16 mouse cellular contexts compared by ENCODE assay signal in genomic region chr9:53905418-53905817, GRCm38 (mm10). TPM values are rescaled to one million over a fixed set of nuclear protein-coding genes. Genes with fewer than 3 reads are reported as not detected.
A peak's percentile ranks its signal among the peaks of the same experiment; 100 is the strongest.
DNase-seq lines count a peak whose midpoint lies in the region; ATAC-seq and TF ChIP-seq lines count a peak whose summit lies in the region.
"Had no signal": no experiment of that assay in that cellular context is flagged by ENCODE, and none has a peak within 500 bp of the region (broad histone marks: within the 10 kb centered on the region; RNA-seq: fewer than 3 reads in every experiment).

No protein-coding gene starts in this region.

- no peaks in the 10 kb centered on the region for H3K9me3 ChIP-seq in forebrain, postnatal 0 days (ENCODE audit: low read length)
- no peaks in the 10 kb centered on the region for H3K9me3 ChIP-seq in forebrain, embryonic 16.5 days (ENCODE audit: control insufficient read depth, low read length)
- no peaks in the 10 kb centered on the region for H3K9me3 ChIP-seq in lung, postnatal 0 days (ENCODE audit: low read length)
- H3K9me3 ChIP-seq: midbrain, embryonic 13.5 days; neural tube, embryonic 13.5 days had no signal

- TF ChIP-seq CTCF in forebrain, postnatal 0 days (IDR thresholded peaks at IDR 0.05; ENCODE audit: low read depth) = peak; percentile 57
- peak; percentile 40; the same call in 1 of the 2 replicates for TF ChIP-seq CTCF in lung, postnatal 0 days (IDR thresholded peaks at IDR 0.05)

- DNase-seq in forebrain, postnatal 0 days = peak; percentile 46
- DNase-seq in lung, postnatal 0 days (ENCODE audit: low spot score) = peak; percentile 5
- DNase-seq in lung, postnatal 25 days (ENCODE audit: low spot score) = no peak
- peak; percentile 24 for DNase-seq in embryo, embryonic 10 days (ENCODE audit: low spot score)
- DNase-seq in retina, embryonic 14.5 days (ENCODE audit: low spot score) = peak; percentile 48
- DNase-seq in gastrocnemius, adult 18-20 months (ENCODE audit: low spot score) = no peak
- no peak for DNase-seq in cerebellum, adult 18-20 months
- DNase-seq: adrenal gland, postnatal 25 days; B cell, adult 2 months; cerebellum, adult 8-10 months; lung, adult 18-20 months; thymus, postnatal 14 days had no signal

- H3K27me3 ChIP-seq in forebrain, postnatal 0 days (ENCODE audit: insufficient read depth, low read length) = no peaks in the 10 kb centered on the region
- H3K27me3 ChIP-seq in forebrain, embryonic 16.5 days (replicated peaks; ENCODE audit: control insufficient read depth, insufficient read depth, low read length) = no peaks in the 10 kb centered on the region
- H3K27me3 ChIP-seq in lung, postnatal 0 days (replicated peaks; ENCODE audit: insufficient read depth, low read length) = no peaks in the 10 kb centered on the region
- H3K27me3 ChIP-seq: midbrain, embryonic 13.5 days; neural tube, embryonic 13.5 days had no signal

- no peak overlapping the region for H3K4me3 ChIP-seq in forebrain, postnatal 0 days (ENCODE audit: low read depth, low read length)
- no peak overlapping the region for H3K4me3 ChIP-seq in forebrain, embryonic 16.5 days (replicated peaks; ENCODE audit: low read length)
- H3K4me3 ChIP-seq in lung, postnatal 0 days (ENCODE audit: low read depth, low read length) = no peak overlapping the region
- H3K4me3 ChIP-seq: midbrain, embryonic 13.5 days; neural tube, embryonic 13.5 days had no signal

- no peaks in the 10 kb centered on the region for H3K36me3 ChIP-seq in forebrain, postnatal 0 days (ENCODE audit: insufficient read depth)
- H3K36me3 ChIP-seq in forebrain, embryonic 16.5 days (ENCODE audit: control insufficient read depth, insufficient read depth) = no peaks in the 10 kb centered on the region
- no peaks in the 10 kb centered on the region for H3K36me3 ChIP-seq in lung, postnatal 0 days (ENCODE audit: insufficient read depth, low read length)
- H3K36me3 ChIP-seq: midbrain, embryonic 13.5 days; neural tube, embryonic 13.5 days had no signal

- no peak overlapping the region for H3K4me2 ChIP-seq in forebrain, postnatal 0 days (ENCODE audit: low read depth)
- H3K4me2 ChIP-seq in forebrain, embryonic 16.5 days (ENCODE audit: low read length) = no peak overlapping the region
- H3K4me2 ChIP-seq in lung, postnatal 0 days (replicated peaks; ENCODE audit: low read depth, low read length) = no peak overlapping the region
- H3K4me2 ChIP-seq: midbrain, embryonic 13.5 days; neural tube, embryonic 13.5 days had no signal

- no peak for TF ChIP-seq EP300 in lung, postnatal 0 days (IDR thresholded peaks at IDR 0.05)

- 33% methylated on average over 3 of the region's 3 CpGs for WGBS in forebrain, postnatal 0 days
- WGBS in forebrain, embryonic 16.5 days = 50% methylated on average over 3 of the region's 3 CpGs
- WGBS in lung, postnatal 0 days = 37% methylated on average over 3 of the region's 3 CpGs

- ATAC-seq in forebrain, postnatal 0 days = no peak
- no peak for ATAC-seq in forebrain, embryonic 16.5 days
- ATAC-seq in lung, postnatal 0 days = no peak
- ATAC-seq: midbrain, embryonic 13.5 days had no signal

- no peaks in the 10 kb centered on the region for H3K4me1 ChIP-seq in forebrain, postnatal 0 days (ENCODE audit: insufficient read depth)
- peaks cover 13% of the 10 kb centered on the region for H3K4me1 ChIP-seq in forebrain, embryonic 16.5 days (replicated peaks; ENCODE audit: control insufficient read depth, insufficient read depth, low read length)
- H3K4me1 ChIP-seq in lung, postnatal 0 days (ENCODE audit: insufficient read depth, low read depth, low read length) = no peaks in the 10 kb centered on the region

- H3K9ac ChIP-seq in forebrain, postnatal 0 days = no peak overlapping the region
- no peak overlapping the region for H3K9ac ChIP-seq in forebrain, embryonic 16.5 days (replicated peaks; ENCODE audit: low read depth, low read length)
- H3K9ac ChIP-seq in lung, postnatal 0 days (replicated peaks; ENCODE audit: low read depth) = no peak overlapping the region
- H3K9ac ChIP-seq: midbrain, embryonic 13.5 days; neural tube, embryonic 13.5 days had no signal

- H3K27ac ChIP-seq in forebrain, postnatal 0 days (ENCODE audit: low read depth, low read length) = no peak overlapping the region
- no peak overlapping the region for H3K27ac ChIP-seq in forebrain, embryonic 16.5 days (ENCODE audit: low read length)
- no peak overlapping the region for H3K27ac ChIP-seq in lung, postnatal 0 days (ENCODE audit: low read length)
- H3K27ac ChIP-seq: midbrain, embryonic 13.5 days; neural tube, embryonic 13.5 days had no signal

RNA-seq across cellular contexts. Expression of gene Sln, which starts 55.5 kb away (rescaled TPM):
- not detected in 2 replicates for total RNA-seq in forebrain, postnatal 0 days (2014; rRNA removed)
- polyA plus RNA-seq in forebrain, postnatal 0 days (2015; fragmentation: Nextera tagmentation; extraction: Ambion mirVana) = 0.42 TPM in 2 replicates
- polyA plus RNA-seq in forebrain, embryonic 16.5 days (2015; fragmentation: Nextera tagmentation; extraction: Ambion mirVana) = 1.1 and 1.7 TPM in 2 replicates
- polyA plus RNA-seq in lung, postnatal 0 days (2015; fragmentation: Nextera tagmentation; extraction: Ambion mirVana) = 8.6 and 11.0 TPM in 2 replicates
- total RNA-seq in gastrocnemius, adult 18-20 months (2021) = 1 to 10 TPM in 1 of 2 experiments, under 1 TPM in 1; 0.95 to 1.9 TPM
- total RNA-seq: adrenal gland, postnatal 25 days; left cerebral cortex, postnatal 25 days had no signal

Comparison
In these comparisons a context has a peak if more than half of its experiments do, and no peak if none do; other contexts are left out.
1. DNase-seq: peak in forebrain, postnatal 0 days (single experiment), lung, postnatal 0 days (single experiment), embryo, embryonic 10 days (single experiment) and retina, embryonic 14.5 days (single experiment); none in lung, postnatal 25 days (single experiment), gastrocnemius, adult 18-20 months (single experiment) and cerebellum, adult 18-20 months (0 of 2).